Mouse (Mus musculus): ENCODE measurements at regions not wholly inside any gene's neighbourhood (a gene's known extent, or its start where the extent isn't known, plus 50 kb on each side); places are given as distances from the start of the nearest gene placed in this dataset.

DNA sequence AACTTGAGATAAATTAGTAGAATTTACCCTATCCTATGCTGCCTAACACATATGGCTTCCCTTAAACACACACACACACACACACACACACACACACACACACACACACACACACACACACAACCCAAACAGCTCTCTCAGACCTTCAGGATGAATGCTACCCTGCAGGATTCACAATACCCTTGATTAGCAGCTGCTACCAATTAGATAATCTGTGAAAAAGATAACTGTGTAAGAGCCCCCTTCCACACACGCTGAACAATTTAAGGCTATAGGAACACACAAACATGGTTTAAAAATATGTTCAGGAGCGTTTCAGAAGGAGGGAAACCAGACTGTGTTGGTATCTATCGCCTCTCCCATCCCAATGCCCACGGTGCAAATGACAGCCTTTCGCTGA, 258.6 kb downstream of the Dact1 start:
- H3K4me3 ChIP-seq (ENCODE audit: low read depth, low read length): no peak overlapping the region
- WGBS: 76% methylated on average over 5 of the region's 5 CpGs
- H3K27me3 ChIP-seq (replicated peaks; ENCODE audit: control insufficient read depth, insufficient read depth, low read length): no peaks in the 10 kb centered on the region
- no peaks in the 10 kb centered on the region for H3K9me3 ChIP-seq (ENCODE audit: control insufficient read depth, low read length)
- no peak overlapping the region for H3K9ac ChIP-seq (ENCODE audit: low read length)
- no peaks in the 10 kb centered on the region for H3K36me3 ChIP-seq (ENCODE audit: control insufficient read depth, insufficient read depth, low read length)
- DNase-seq (ENCODE audit: low spot score) (no peak), ATAC-seq (replicated peaks; ENCODE audit: low FRiP score, low TSS enrichment, low read depth) (no peak)
- H3K4me2 ChIP-seq (ENCODE audit: low read length): no peak overlapping the region
- H3K4me1 ChIP-seq (replicated peaks; ENCODE audit: control insufficient read depth, insufficient read depth, low read length): no peaks in the 10 kb centered on the region
- no peak overlapping the region for H3K27ac ChIP-seq (ENCODE audit: low read depth)

GRCm38 (mm10) chr12:71568880-71569390, 259.3 kb downstream of the Dact1 start:
- WGBS: 62% methylated on average over 6 of the region's 6 CpGs
- no peak for ATAC-seq (replicated peaks; ENCODE audit: low FRiP score, low TSS enrichment, low read depth)

DNA sequence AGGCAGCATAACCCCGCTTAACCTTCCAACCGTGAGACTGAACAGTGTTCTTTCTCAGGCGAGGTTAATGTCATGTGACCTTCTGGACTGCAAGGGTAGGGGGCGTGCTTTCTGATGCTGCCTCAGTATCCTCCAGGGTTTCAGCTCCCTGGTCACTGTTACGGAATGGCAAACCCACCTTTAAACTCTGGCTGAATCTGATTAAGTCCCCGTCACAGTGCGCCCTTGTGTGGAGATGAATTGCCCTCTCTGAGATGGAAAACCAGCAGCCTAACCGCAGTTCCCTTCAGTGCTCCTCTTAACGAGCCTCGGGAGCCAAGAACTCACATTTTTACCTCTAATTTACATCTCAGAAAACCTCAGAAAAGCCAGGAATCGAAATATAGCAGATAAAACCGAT, 260.0 kb downstream of the Dact1 start:
- ATAC-seq (replicated peaks; ENCODE audit: low FRiP score, low TSS enrichment, low read depth): no peak
- DNase-seq (ENCODE audit: low spot score): no peak

More at GRCm38 (mm10) chr12:71568880-71569390, 259.3 kb downstream of the Dact1 start:
- H3K4me2 ChIP-seq (ENCODE audit: low read length): no peak overlapping the region
- H3K4me1 ChIP-seq (replicated peaks; ENCODE audit: control insufficient read depth, insufficient read depth, low read length): no peaks in the 10 kb centered on the region
- H3K27me3 ChIP-seq (replicated peaks; ENCODE audit: control insufficient read depth, insufficient read depth, low read length): no peaks in the 10 kb centered on the region
- no peak overlapping the region for H3K27ac ChIP-seq (ENCODE audit: low read depth)
- H3K4me3 ChIP-seq (ENCODE audit: low read depth, low read length): no peak overlapping the region
- H3K9ac ChIP-seq (ENCODE audit: low read length): no peak overlapping the region
- H3K36me3 ChIP-seq (ENCODE audit: control insufficient read depth, insufficient read depth, low read length): no peaks in the 10 kb centered on the region
- DNase-seq (ENCODE audit: low spot score): no peak
- no peaks in the 10 kb centered on the region for H3K9me3 ChIP-seq (ENCODE audit: control insufficient read depth, low read length)

DNA sequence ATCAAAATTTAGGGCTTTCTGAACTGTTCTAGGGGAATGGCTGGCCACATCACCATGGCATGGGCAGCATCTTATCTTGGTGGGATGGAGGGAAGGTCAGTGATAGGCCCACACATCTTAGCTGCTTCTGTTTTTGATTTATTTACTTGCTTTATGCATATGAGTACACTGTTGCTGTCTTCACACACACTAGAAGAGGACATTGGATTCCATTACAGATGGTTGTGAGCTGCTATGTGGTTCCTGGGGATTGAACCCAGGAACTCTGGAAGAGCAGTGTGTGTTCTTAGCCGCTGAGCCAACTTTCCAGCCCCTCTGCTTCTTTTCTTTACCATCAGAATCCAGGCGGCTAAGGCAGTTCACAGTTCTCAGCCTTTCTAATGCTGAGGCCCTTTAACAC, 260.4 kb downstream of the Dact1 start:
- Histone ChIP-seq H3K27me3 (replicated peaks; ENCODE audit: control insufficient read depth, insufficient read depth, low read length) (no peaks in the 10 kb centered on the region), H3K27ac (ENCODE audit: low read depth) (no peak overlapping the region), H3K4me2 (ENCODE audit: low read length) (no peak overlapping the region), H3K9ac (ENCODE audit: low read length) (no peak overlapping the region), H3K4me1 (replicated peaks; ENCODE audit: control insufficient read depth, insufficient read depth, low read length) (no peaks in the 10 kb centered on the region), H3K9me3 (ENCODE audit: control insufficient read depth, low read length) (no peaks in the 10 kb centered on the region), H3K36me3 (ENCODE audit: control insufficient read depth, insufficient read depth, low read length) (no peaks in the 10 kb centered on the region), H3K4me3 (ENCODE audit: low read depth, low read length) (no peak overlapping the region)
- WGBS: 89% methylated on average over 2 of the region's 2 CpGs
- DNase-seq (ENCODE audit: low spot score) (no peak), ATAC-seq (replicated peaks; ENCODE audit: low FRiP score, low TSS enrichment, low read depth) (no peak)

More for the DNA sequence above, 260.0 kb downstream of the Dact1 start:
- H3K9ac ChIP-seq (ENCODE audit: low read length): no peak overlapping the region
- no peaks in the 10 kb centered on the region for H3K9me3 ChIP-seq (ENCODE audit: control insufficient read depth, low read length)
- no peak overlapping the region for H3K4me2 ChIP-seq (ENCODE audit: low read length)
- WGBS: 48% methylated on average over 12 of the region's 12 CpGs
- no peaks in the 10 kb centered on the region for H3K36me3 ChIP-seq (ENCODE audit: control insufficient read depth, insufficient read depth, low read length)
- H3K4me3 ChIP-seq (ENCODE audit: low read depth, low read length): no peak overlapping the region
- no peak overlapping the region for H3K27ac ChIP-seq (ENCODE audit: low read depth)
- no peaks in the 10 kb centered on the region for H3K27me3 ChIP-seq (replicated peaks; ENCODE audit: control insufficient read depth, insufficient read depth, low read length)
- no peaks in the 10 kb centered on the region for H3K4me1 ChIP-seq (replicated peaks; ENCODE audit: control insufficient read depth, insufficient read depth, low read length)

- no peak for DNase-seq (ENCODE audit: low spot score)
- 64% methylated on average over 14 of the region's 14 CpGs for WGBS
These were observed 257.9 kb upstream of the Daam1 start for GRCm38 (mm10) chr12:71572833-71573446.

GRCm38 (mm10) chr12:71573456-71573855, 257.4 kb upstream of the Daam1 start:
- no peaks in the 10 kb centered on the region for H3K27me3 ChIP-seq (replicated peaks; ENCODE audit: control insufficient read depth, insufficient read depth, low read length)
- no peaks in the 10 kb centered on the region for H3K9me3 ChIP-seq (ENCODE audit: control insufficient read depth, low read length)
- H3K27ac ChIP-seq (ENCODE audit: low read depth): no peak overlapping the region
- 78% methylated on average over 8 of the region's 8 CpGs for WGBS
- no peak overlapping the region for H3K4me2 ChIP-seq (ENCODE audit: low read length)
- DNase-seq (ENCODE audit: low spot score): no peak
- H3K9ac ChIP-seq (ENCODE audit: low read length): no peak overlapping the region
- H3K4me3 ChIP-seq (ENCODE audit: low read depth, low read length): no peak overlapping the region
- no peak for ATAC-seq (replicated peaks; ENCODE audit: low FRiP score, low TSS enrichment, low read depth)
- H3K4me1 ChIP-seq (replicated peaks; ENCODE audit: control insufficient read depth, insufficient read depth, low read length): peaks cover 8% of the 10 kb centered on the region; the same call in 1 of the 2 replicates
- H3K36me3 ChIP-seq (ENCODE audit: control insufficient read depth, insufficient read depth, low read length): no peaks in the 10 kb centered on the region

More at GRCm38 (mm10) chr12:71572833-71573446, 257.9 kb upstream of the Daam1 start:
- Histone ChIP-seq H3K9ac (ENCODE audit: low read length) (no peak overlapping the region), H3K4me3 (ENCODE audit: low read depth, low read length) (no peak overlapping the region), H3K27me3 (replicated peaks; ENCODE audit: control insufficient read depth, insufficient read depth, low read length) (no peaks in the 10 kb centered on the region), H3K36me3 (ENCODE audit: control insufficient read depth, insufficient read depth, low read length) (no peaks in the 10 kb centered on the region), H3K4me2 (ENCODE audit: low read length) (no peak overlapping the region), H3K27ac (ENCODE audit: low read depth) (no peak overlapping the region), H3K9me3 (ENCODE audit: control insufficient read depth, low read length) (no peaks in the 10 kb centered on the region), H3K4me1 (replicated peaks; ENCODE audit: control insufficient read depth, insufficient read depth, low read length) (peaks cover 5% of the 10 kb centered on the region; the same call in 1 of the 2 replicates)
- no peak for ATAC-seq (replicated peaks; ENCODE audit: low FRiP score, low TSS enrichment, low read depth)

GRCm38 (mm10) chr12:71574685-71575084, 256.2 kb upstream of the Daam1 start:
- no peaks in the 10 kb centered on the region for H3K27me3 ChIP-seq (replicated peaks; ENCODE audit: control insufficient read depth, insufficient read depth, low read length)
- DNase-seq (ENCODE audit: low spot score) (no peak), ATAC-seq (replicated peaks; ENCODE audit: low FRiP score, low TSS enrichment, low read depth) (no peak)
- WGBS: 90% methylated on average over 10 of the region's 10 CpGs
- no peak overlapping the region for H3K27ac ChIP-seq (ENCODE audit: low read depth)
- no peaks in the 10 kb centered on the region for H3K36me3 ChIP-seq (ENCODE audit: control insufficient read depth, insufficient read depth, low read length)
- H3K9ac ChIP-seq (ENCODE audit: low read length): no peak overlapping the region
- peaks cover 8% of the 10 kb centered on the region; the same call in 1 of the 2 replicates for H3K4me1 ChIP-seq (replicated peaks; ENCODE audit: control insufficient read depth, insufficient read depth, low read length)
- H3K9me3 ChIP-seq (ENCODE audit: control insufficient read depth, low read length): no peaks in the 10 kb centered on the region
- H3K4me2 ChIP-seq (ENCODE audit: low read length): no peak overlapping the region
- H3K4me3 ChIP-seq (ENCODE audit: low read depth, low read length): no peak overlapping the region

GRCm38 (mm10) chr12:71577349-71577748, 253.5 kb upstream of the Daam1 start:
- ATAC-seq (replicated peaks; ENCODE audit: low FRiP score, low TSS enrichment, low read depth) (peak; percentile 91), DNase-seq (ENCODE audit: low spot score) (peak; percentile 80)
- WGBS: 5% methylated on average over 9 of the region's 9 CpGs
- Histone ChIP-seq H3K9ac (ENCODE audit: low read length) (no peak overlapping the region), H3K27ac (ENCODE audit: low read depth) (no peak overlapping the region), H3K27me3 (replicated peaks; ENCODE audit: control insufficient read depth, insufficient read depth, low read length) (no peaks in the 10 kb centered on the region), H3K36me3 (ENCODE audit: control insufficient read depth, insufficient read depth, low read length) (no peaks in the 10 kb centered on the region), H3K4me2 (ENCODE audit: low read length) (peak overlapping the region; percentile 54), H3K4me1 (replicated peaks; ENCODE audit: control insufficient read depth, insufficient read depth, low read length) (peaks cover 8% of the 10 kb centered on the region; the same call in 1 of the 2 replicates), H3K4me3 (ENCODE audit: low read depth, low read length) (0 out of 2 replicates have a peak overlapping the region, but pooled peaks have one; percentile 8), H3K9me3 (ENCODE audit: control insufficient read depth, low read length) (no peaks in the 10 kb centered on the region)

- H3K4me2 ChIP-seq (ENCODE audit: low read length): no peak overlapping the region
These were observed 252.9 kb upstream of the Daam1 start for GRCm38 (mm10) chr12:71578006-71578405.

More at GRCm38 (mm10) chr12:71578006-71578405, 252.9 kb upstream of the Daam1 start:
- Histone ChIP-seq H3K4me3 (ENCODE audit: low read depth, low read length) (no peak overlapping the region), H3K9ac (ENCODE audit: low read length) (no peak overlapping the region), H3K27me3 (replicated peaks; ENCODE audit: control insufficient read depth, insufficient read depth, low read length) (no peaks in the 10 kb centered on the region), H3K4me1 (replicated peaks; ENCODE audit: control insufficient read depth, insufficient read depth, low read length) (peaks cover 8% of the 10 kb centered on the region; the same call in 1 of the 2 replicates), H3K9me3 (ENCODE audit: control insufficient read depth, low read length) (no peaks in the 10 kb centered on the region), H3K36me3 (ENCODE audit: control insufficient read depth, insufficient read depth, low read length) (no peaks in the 10 kb centered on the region), H3K27ac (ENCODE audit: low read depth) (no peak overlapping the region)
- no peak for ATAC-seq (replicated peaks; ENCODE audit: low FRiP score, low TSS enrichment, low read depth)
- DNase-seq (ENCODE audit: low spot score): peak; percentile 49
- 86% methylated on average over 9 of the region's 9 CpGs for WGBS

All from intestine, embryonic 14.5 days (tissue).